Mouse (Mus musculus) kidney, adult 9 months (tissue): ENCODE measurements around the gene Slc39a9.

Source experiments
- DNase-seq: peaks from one replicate; pipeline ENCODE4 v3.0.0; 2022

Gene Slc39a9

DNA sequence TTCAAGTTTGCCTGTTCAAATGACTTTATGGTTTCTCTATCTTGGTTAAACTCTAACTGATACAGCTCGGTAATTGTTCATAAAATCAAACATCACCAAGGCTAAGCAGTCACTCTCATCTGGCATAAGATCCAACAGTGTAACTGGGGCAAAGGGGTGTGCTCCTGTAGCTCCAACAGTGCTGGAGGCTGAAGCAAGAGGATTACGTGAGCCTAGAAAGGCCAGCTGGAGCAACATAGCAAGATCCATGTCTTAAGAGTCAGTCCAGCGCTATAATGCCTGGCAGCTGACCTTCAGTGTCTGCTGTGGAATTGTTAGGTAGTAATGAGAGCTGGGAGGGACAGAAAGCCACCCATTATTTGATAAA, 11.0 kb downstream of the Slc39a9 start:
- DNase-seq, result no peak

DNA sequence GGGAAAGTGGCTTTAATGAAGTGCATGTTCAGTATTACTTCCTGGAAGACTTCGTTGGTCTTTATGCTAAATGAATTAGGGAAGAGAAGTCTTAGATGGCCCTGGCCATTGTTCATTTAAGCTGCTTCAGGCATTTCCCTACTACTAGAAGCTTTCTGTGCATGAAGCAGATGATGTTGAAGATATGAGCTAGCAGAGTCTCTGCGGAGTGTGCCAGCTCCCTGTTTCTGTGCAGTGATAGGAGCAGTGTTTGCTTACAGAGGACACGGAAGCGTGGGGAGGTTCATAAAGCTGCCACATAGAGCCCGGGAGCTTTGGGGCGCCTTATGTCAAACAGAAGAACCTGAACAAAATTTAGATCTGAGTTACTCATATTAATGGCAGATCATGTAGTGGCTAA, 15.0 kb downstream of the Slc39a9 start:
- no peak for DNase-seq

DNA sequence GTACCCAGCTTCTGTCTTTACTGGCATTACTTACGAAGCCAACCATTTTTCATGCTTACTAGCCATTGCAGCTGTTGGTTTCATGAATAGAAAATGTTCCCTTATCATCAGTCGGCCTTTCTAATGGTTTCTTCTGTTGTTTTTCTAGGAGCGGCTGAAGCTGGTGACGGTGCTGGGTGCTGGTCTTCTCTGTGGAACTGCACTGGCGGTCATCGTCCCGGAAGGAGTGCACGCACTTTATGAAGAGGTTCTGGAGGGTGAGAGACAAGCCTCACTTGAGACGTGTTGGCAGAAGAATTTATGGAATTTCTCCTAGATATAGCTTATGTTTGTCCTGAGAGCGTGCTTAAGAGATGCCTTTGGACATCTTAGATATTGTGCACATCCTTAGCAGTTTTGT, 18.6 kb downstream of the Slc39a9 start:
- DNase-seq, result no peak

DNA sequence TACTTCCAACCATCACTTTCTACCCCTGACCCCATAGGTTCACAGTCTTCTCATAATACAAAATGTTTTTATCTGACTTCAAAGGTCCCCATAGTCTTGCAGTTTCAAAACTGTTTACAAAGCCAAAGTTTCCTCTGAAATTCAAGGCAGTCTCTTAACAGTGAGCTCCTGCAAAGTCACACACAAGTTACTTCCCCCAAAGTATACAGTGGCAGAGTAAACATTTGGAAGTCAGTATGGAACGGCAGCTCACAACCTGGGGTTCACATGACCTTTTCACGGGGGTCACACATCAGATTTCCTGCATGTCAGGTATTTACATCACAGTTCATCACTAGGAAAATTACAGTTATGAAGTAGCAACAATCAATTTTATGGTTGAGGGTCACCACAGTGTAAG, 20.3 kb downstream of the Slc39a9 start:
- DNase-seq, result no peak

DNA sequence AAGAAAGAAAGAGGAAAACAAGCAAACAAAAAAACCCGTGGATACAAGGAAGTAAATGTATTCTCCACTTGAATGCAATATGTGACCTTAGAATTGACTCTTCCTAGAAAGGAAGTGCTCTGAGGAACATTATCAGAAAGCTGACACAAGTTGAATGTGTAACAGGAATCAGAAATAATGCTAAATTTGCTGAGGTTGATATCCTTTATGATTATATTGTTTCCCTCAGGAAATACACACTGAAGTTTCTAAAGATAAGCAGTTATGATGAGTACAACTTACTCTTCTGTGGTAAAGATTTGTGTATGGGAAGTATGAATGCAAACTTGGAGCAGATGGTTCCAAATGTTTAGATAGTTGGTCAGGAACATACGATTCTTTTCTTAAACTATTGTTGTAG, 24.7 kb downstream of the Slc39a9 start:
- no peak for DNase-seq

DNA sequence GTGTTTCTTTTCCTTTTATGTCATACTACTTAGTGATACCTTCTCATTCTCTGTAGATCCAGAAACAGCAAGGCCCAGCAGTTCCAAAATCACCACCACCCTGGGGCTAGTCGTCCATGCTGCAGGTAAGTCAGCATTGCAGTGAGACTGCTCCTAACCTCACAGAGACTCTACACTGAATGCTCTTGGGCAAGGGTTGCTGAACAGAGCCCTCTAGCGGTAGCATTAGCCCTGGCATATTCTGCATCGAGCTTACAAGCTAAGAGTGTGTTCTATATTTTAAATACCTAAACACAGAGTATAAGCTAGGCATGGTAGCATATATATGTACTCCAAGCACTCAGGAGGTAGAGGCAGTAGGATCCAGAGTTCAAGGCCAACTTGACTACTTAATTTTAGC, 29.5 kb downstream of the Slc39a9 start:
- DNase-seq, result peak; percentile 67

DNA sequence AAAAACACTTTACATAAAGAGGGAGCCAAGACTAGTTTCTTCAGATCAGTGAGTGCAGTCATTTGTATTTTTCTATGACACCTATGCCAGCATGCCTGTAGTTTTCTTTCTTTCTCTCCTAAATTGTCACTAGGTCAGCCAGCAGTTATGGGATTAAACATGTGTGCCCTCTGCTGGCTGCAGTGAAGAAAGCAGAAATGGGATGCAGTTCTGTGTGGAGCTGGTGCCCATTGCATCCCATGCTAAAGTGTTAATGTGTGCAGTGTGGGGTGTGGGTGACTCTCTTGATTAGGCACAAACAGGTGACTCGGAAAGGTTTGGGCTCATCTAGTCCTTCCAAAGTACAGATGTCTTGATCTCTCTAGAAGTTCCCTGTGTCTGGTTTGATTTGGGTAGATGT, 37.7 kb downstream of the Slc39a9 start:
- peak; percentile 31 for DNase-seq

DNA sequence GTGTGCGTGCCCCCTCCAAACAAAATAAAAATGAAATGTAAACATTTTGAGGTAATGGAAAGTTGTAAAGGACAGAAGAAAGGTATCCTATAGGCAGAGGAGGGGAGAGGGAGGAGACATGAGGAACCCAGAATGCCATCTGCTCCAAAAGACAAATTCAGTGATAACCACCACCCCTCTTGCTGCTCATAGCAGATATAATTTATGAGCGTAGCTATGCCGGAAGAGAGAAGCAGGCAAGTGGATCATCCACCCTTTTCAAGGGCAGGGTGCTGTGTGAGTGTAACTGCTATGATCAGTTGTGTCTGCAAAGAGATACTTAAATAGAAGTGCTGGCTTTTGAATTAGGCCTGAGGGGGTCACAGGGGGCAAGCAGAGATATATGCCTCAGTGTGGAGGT, 39.9 kb downstream of the Slc39a9 start:
- DNase-seq, result no peak

DNA sequence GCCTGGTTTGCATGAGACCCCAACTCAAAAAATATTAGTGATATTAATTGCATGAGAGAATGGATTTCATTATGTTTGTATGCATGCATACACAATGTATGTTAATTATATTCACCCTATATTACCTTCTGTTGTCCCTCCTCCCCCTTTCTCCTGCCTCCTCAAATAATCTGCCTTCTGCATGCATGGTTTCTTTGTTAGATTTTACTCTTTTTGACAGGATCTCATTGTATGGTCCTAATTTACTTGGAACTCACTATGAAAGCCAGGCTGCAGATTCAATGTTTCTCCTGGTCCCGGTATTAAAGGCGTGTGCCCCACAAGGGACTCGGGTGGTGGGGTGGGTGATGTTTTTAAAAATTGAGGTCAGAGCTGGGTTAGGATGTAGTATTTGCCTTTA, 40.6 kb downstream of the Slc39a9 start:
- DNase-seq, result no peak

DNA sequence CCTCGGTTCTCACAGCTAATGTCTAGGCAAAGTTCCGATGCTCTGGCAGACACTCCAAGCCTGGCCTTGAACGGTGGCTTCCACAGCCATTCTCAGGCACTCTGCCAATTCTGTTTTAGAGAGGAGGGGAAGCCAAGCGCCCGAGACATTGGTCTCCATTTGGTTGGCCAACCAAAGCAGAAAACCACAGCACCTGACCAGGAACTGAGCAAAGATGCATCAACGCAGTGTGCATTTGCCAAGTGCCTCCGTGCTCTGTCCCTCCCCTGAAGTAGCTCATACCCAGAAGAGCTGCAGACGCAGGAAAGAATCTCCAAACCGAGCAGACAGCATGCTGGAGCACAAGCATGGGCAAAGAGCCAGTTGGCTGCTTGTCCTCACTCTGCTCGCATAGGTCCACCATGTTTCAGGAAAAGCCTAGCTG, 44.1 kb downstream of the Slc39a9 start:
- peak; percentile 34 for DNase-seq

DNA sequence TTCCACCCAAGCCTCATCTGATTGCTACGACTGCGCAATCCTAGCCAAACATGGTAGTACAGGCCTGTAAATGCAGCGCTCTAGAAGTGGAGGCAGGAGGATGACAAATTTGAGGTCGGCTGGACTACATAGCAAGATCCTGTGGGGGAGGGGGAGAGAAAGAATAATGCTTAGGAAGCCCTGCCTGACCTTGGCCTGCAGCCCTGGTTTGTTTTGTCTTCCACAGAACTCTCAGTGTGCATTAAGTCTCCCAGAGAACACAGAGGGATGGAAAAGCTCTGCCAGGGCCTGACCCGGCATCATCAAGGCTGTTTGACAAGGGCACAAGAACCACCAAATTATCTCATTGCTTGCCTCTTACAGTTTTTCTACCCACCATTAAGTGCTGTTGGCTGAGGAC, 46.0 kb downstream of the Slc39a9 start:
- no peak for DNase-seq

DNA sequence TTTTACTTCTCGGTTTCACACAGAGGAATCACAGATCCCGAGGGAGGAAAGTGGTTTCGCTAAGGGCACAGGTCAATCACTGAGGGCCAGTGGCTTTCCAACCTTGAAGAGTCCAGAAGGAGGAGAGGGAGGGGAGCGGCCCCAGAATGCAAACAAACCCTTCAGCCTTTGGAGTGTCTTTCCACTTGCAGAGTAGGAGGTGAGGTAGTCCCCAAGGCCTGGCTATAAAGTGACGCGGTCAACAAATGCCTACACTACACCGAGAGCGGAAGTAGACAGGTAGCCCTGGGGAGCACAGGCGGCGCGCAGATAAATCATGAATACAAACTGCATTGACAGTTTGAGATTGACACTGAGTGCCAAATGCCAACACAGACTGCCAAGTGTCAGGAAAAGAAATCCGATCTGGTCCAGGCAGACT, 48.0 kb downstream of the Slc39a9 start:
- peak; percentile 28 for DNase-seq

DNA sequence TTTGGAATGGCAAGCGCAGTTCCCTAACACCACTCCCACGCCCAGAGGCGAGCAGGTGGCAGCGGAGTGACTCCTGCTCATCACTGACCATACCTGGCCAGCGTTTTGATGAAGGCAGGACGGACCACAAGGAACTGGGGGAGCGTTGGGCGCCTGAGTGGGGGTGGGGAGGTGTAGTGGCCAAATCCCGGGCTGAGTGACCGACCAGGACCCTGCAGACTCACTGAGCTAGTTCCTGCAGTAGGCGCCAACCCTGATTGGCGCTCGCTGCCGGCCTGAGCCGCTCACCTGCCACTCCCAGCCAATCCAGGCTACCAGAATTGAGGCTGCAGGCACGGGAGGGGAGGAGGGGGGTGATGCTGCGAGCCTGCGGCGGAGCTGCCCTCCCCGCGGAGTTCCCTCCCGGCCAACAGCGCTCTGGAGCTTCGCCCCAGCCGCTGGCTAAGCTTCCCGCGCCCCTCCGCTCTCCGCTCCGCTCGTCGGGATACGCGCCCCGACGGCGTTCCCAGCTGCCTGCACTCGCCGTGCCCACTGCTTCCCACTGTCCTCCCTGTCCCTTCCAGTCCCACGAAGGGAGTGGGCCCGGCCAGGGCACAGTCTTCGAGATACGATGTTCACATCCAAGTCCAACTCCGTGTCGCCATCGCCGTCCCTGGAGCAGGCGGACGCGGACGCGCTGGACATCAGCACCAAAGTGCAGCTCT, 48.7 kb downstream of the Slc39a9 start, which contains the start of gene Plekhd1:
Gene Plekhd1, plus strand, starts transcription at position 323 of the 704 bp plus-strand sequence.
- peak; percentile 70 for DNase-seq

DNA sequence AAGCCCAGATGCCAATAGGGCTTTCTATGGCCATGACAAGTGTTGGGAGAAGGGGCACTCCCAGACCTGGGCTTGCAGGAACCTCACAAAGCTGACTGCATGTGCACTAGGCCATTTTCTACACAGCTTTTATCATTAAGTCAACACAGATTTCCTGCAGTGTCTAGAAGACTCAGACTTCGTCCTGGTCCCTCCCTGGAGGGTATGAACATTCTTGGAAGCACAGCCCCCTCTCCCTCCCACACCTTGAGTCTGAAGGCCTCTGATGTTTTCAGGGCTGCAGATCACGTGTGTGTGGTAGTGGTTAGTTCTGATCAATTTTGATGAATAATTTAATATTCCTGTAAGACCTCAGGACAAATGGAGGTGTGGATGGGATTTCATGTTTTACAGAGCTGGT, 50.0 kb downstream of the Slc39a9 start:
- no peak for DNase-seq

DNA sequence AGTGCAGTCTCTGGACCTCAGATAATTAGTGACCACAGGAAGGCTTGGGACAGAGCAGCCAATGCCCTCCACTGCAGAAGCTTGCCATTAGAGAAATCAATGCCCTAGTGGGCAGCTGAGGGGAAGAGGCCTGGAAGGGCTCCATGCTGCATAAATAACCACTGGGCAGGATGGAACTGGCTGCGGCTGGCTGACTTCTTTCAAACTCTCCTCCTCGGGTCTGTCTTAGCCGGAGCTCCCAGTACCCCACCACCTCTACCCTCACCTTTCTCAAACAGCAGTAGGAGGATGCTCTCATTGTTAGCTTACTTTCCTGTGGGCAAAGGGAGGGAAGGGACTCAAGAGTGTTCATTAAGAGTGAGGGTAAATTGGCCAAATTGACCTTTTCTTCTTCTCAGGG, 51.3 kb downstream of the Slc39a9 start:
- peak; percentile 22 for DNase-seq

DNA sequence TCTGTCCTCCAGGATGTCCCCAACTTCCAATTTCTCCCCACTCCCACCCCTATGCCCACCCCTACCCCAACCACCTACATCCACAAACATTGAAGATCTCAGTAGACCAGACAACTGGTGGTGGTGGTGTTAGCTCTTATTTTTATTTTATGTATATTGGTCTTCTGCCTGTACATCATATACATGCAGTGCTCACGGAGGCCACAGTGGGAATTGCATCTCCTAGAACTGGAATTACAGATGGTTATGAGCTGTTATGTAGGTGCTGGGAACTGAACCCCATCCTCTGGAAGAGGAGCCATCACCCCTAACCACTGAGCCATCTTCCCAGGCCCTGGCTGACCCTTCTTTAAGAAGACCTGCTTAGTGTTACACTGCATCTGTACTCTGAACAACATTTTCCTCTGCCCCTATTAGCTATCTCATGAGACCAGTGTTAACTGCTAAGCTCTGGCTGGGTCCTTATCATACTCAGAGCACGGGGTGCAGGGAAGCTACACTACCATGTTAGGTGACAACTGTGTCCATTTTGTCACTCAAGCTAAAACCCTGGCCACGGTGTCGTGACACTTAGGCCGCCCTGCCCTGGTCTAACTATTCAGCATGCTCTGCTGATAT, 55.0 kb downstream of the Slc39a9 start:
- no peak for DNase-seq

DNA sequence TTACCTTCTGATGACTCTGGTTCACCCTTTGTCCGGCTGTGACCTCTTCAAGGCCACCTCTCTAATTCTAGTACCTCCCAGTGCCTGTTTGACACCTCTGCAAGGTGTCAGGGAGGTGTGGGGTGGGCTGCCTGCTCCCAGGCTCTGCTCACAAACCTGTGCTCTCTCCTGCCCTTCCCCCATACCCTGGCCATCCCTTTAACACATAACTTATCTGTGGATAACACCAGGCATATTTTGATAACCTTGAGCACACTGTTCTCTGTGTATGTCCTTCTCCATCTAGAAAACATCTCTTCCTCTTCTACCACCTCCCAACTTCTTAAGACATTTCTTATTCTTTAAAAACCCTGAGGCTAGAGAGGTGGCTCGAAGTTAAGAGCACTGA, 55.5 kb downstream of the Slc39a9 start:
- DNase-seq, result no peak

DNA sequence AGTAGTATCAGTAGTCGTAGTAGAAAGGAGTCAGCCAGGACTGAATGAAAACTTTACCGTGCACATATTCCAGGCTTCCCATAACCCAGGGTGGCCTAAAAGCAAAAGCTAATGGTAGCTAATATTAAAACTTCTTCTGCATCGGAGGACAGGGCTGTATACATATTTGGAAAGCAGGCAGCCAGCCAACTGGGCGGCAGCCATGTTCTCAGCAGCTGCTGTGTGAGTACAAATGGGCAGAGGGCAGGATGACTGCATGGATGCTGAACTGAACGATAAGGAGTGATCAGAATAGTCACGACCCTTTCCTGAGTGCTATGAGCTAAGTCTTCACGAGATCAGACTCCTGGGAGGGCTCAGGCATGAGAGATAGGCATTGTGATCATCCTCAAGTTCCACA, 57.6 kb downstream of the Slc39a9 start:
- DNase-seq, result no peak

DNA sequence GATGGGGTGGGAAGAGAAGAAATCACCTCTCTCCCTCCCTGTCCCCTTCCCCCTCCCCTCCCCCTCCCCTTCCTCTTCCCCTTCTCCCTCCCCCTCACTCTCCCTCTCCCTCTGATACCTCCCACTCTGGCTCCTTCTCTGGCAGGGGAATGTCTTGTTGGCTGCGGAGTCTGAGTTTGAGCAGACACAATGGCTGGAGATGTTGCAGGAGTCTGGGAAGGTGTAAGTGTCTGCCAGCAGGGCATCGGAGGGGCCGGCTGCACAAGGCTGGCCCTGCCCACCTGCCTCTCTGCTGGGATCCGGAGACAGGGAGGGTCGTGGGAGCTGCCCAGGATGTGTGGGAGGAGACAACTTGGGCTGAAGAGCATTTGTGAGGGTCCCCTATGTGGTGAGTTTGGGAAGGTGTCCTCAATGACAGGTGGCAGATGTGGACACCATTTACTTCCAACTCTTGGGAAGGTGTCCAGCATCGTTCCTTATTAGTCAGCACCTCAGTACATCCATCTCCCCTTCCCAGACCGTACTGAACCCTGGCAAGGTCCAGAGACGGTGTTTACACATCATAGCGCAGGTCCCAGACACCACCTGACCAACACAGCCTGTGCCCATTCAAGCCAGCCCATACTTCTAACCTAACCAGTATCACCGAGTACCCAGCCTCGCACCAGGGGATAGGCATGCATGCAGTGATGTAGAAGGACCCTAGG, 62.7 kb downstream of the Slc39a9 start:
- no peak for DNase-seq

DNA sequence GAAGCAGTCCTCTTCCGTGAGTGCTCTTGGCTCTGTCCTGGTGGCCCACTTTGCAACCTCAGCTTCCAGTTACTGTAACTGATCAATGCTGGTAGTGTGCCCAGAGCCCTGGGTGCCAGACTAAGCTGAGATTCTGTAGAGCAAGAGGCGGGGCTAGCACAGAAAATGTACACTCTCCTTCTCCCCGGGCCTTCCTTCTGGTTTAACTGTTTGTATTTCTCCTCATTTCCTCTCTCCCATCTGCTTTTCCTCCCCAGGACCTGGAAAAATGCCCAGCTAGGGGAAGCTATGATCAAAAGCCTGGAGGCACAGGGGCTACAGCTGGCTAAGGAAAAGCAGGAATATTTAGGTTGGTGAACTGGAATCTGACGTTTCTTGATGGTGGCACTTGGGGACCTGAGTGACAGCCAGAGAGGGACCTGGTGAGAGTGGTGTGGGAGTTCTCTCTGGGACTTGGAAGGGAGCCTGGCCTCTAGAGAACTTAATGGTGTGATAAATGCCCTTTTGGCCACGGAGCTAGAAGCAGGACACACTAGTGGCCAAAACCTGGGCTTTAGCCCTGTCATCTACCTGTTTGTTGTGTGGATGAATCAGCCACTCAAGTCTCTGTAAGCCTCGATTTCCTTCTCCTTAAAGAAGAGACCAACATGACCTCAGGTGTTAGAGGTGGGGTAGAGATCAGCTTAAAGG, 63.4 kb downstream of the Slc39a9 start:
- no peak for DNase-seq

DNA sequence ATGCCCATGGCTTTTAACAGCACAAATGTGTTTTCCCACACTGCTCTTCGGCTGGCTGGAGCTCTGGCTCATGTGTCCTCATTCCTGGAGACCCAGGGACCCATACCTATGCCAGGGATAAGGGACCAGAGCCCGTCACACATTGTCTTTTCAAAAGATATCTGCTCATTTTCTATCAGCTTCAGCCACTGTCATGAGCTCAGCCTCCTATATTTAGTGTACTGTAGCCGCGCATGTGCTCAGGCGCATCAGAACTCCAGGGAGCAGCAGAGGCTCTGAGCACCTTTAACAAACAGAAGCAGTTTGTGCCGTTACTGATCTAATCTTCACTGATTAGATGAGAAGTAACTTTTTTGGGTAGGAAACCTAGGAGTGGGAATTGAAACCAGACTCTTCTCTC, 72.2 kb downstream of the Slc39a9 start:
- DNase-seq, result no peak

DNA sequence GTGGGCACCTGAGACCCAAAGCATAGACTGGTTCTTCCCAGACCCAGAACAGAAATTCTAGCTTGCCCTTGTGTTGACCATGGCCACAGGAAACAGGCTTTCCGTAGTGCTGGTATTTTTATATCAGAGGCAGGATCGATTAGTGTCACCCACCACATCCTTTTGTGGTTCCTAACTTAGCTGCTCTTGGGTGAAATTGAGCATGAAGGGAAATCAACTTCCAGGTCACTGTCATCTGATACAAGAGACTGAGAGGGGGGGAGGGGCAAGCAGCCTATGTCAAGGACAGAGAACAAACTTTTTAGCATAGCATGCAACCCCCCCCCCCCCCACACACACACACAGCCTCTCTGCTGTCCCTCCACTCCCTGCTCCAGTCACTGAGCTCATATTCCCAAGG, 75.5 kb downstream of the Slc39a9 start:
- no peak for DNase-seq

DNA sequence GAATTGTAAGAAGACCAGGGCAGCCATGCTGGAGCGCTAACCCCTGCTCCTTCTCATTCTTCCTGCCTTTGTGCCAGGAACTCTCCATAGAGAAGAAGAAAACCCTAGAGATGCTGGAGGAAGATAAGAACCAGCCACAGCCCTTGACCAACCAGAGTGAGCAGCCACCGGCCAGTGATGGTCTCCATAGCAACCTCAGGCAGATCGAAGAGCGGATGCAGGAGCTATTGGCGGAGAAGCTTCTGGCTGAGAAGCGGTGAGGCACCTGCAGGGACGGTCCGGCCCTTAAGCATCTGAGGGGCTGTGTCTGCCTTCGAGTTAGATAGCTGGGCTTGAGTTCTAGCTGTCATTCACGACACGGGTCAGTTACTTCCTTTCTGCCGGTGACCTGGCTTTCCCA, 76.8 kb downstream of the Slc39a9 start:
- no peak for DNase-seq

DNA sequence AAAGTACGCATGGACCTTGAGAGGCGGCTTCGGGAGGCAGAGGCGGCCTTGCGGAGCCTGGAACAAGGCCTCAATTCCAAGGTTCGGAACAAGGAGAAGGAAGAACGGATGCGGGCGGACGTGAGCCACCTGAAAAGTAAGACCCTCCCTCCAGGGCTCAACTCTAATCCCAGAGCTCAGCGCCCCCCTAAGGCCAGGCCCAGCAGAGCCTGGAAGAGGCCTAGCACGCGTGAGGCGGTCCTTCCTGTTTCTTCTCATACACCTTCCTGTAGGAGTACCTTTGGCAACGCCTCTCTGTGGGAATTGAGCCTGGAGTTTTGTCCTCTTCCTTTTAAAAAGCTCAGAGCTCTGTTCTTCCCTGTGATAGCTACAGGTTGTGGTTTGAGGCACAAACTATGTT, 77.8 kb downstream of the Slc39a9 start:
- DNase-seq, result no peak
